ENCODE assay signal across 16 mouse cellular contexts in the genomic region with DNA sequence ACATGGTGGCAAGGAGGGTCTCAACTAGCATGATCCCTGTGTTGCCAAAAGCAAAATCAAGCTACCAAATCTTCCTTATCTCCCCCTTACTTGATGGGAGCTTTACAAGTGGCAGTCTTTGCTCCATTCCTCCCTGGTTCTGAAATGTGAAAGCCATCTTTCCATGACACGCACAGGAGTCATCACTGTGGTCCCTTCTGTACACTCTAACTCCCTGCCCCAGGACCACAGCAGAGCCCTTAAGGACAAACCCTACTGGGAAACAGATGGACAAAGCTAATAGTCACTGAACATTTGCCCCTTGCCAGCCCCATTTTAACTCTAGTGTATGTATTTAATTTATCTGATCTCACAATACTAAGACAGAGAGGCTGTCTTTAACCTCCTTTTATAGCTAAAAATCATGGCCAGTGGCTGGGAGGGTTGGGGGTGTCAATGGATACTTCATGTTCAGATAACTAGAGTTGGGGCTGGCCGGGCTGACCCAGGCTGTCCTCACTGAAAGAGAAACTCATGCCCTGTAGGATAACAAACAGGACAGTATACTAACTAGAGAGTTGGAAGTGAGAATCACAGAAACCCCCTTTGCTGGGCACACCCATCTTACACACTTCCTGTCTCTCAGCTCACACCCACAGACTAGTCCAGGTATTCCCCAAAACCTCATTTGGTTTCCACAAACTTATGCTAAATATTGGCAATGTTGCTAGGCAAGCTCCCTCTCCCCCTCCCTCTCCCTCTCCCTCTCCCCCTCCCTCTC. TPM values are rescaled to one million over a fixed set of nuclear protein-coding genes. Genes with fewer than 3 reads are reported as not detected.
DNase-seq lines count a peak whose midpoint lies in the region; ATAC-seq and TF ChIP-seq lines count a peak whose summit lies in the region.
"Had no signal": no experiment of that assay in that cellular context is flagged by ENCODE, and none has a peak within 500 bp of the region (broad histone marks: within the 10 kb centered on the region; RNA-seq: fewer than 3 reads in every experiment).

No protein-coding gene starts in this region.

- 73% methylated on average over 2 of the region's 2 CpGs for WGBS in heart, embryonic 11.5 days (ENCODE audit: insufficient replicate concordance)
- WGBS in bone marrow, adult 2 months = 90% methylated on average over 2 of the region's 2 CpGs
- 87% methylated on average over 2 of the region's 2 CpGs for WGBS in forebrain, embryonic 14.5 days
- 95% methylated on average over 2 of the region's 2 CpGs for WGBS in hindbrain, embryonic 13.5 days

- no peaks in the 10 kb centered on the region for H3K9me3 ChIP-seq in heart, embryonic 11.5 days (replicated peaks; ENCODE audit: control insufficient read depth, low read length)
- H3K9me3 ChIP-seq in forebrain, embryonic 14.5 days (replicated peaks; ENCODE audit: control insufficient read depth, low read length) = no peaks in the 10 kb centered on the region
- H3K9me3 ChIP-seq in hindbrain, embryonic 13.5 days = no peaks in the 10 kb centered on the region
- H3K9me3 ChIP-seq: embryonic facial prominence, embryonic 12.5 days; G1E; heart, embryonic 12.5 days; midbrain, embryonic 10.5 days had no signal

- H3K4me2 ChIP-seq in heart, embryonic 11.5 days = no peak overlapping the region
- H3K4me2 ChIP-seq in forebrain, embryonic 14.5 days (ENCODE audit: low read length) = no peak overlapping the region
- no peak overlapping the region for H3K4me2 ChIP-seq in hindbrain, embryonic 13.5 days
- H3K4me2 ChIP-seq: embryonic facial prominence, embryonic 12.5 days; heart, embryonic 12.5 days had no signal

- H3K27ac ChIP-seq in heart, embryonic 11.5 days (ENCODE audit: low read depth, low read length) = no peak overlapping the region
- peak overlapping the region; percentile 59; the same call in 1 of the 2 replicates for H3K27ac ChIP-seq in bone marrow, adult 2 months (ENCODE audit: control insufficient read depth, insufficient read depth, low read depth, low read length, poor library complexity)
- no peak overlapping the region for H3K27ac ChIP-seq in forebrain, embryonic 14.5 days (ENCODE audit: low read depth, low read length)
- no peak overlapping the region for H3K27ac ChIP-seq in hindbrain, embryonic 13.5 days
- H3K27ac ChIP-seq: embryonic facial prominence, embryonic 12.5 days; midbrain, embryonic 10.5 days had no signal

- no peak for TF ChIP-seq CTCF in bone marrow, adult 2 months (IDR thresholded peaks at IDR 0.05; ENCODE audit: control insufficient read depth, insufficient read depth, low read length)

- ATAC-seq in heart, embryonic 11.5 days (replicated peaks; ENCODE audit: insufficient number of reproducible peaks, low FRiP score, low TSS enrichment) = no peak
- ATAC-seq in megakaryocyte progenitor cell, adult 5-6 weeks (replicated peaks; ENCODE audit: poor library complexity) = peak; percentile 15; the same call in 1 of the 2 replicates
- ATAC-seq in forebrain, embryonic 14.5 days = no peak
- no peak for ATAC-seq in hindbrain, embryonic 13.5 days (ENCODE audit: low FRiP score)

- H3K27me3 ChIP-seq in heart, embryonic 11.5 days (ENCODE audit: control insufficient read depth, insufficient read depth, low read length) = no peaks in the 10 kb centered on the region
- no peaks in the 10 kb centered on the region for H3K27me3 ChIP-seq in forebrain, embryonic 14.5 days (replicated peaks; ENCODE audit: control insufficient read depth, insufficient read depth, low read length)
- H3K27me3 ChIP-seq in hindbrain, embryonic 13.5 days = no peaks in the 10 kb centered on the region
- H3K27me3 ChIP-seq: embryonic facial prominence, embryonic 12.5 days; heart, embryonic 12.5 days had no signal

- DNase-seq in heart, adult 11 months = peak; percentile 89
- DNase-seq in A20 (ENCODE audit: low read depth, low spot score) = peak; percentile 40
- no peak for DNase-seq in forebrain, embryonic 14.5 days (ENCODE audit: low spot score)
- DNase-seq in adrenal gland, adult (ENCODE audit: inconsistent age in 2 of 2, low spot score in 1 of 2) = no peak
- DNase-seq: adrenal gland, postnatal 25 days; gastrocnemius, postnatal 25 days; heart, postnatal 36 days; kidney, adult 9 months had no signal

- H3K36me3 ChIP-seq in heart, embryonic 11.5 days (ENCODE audit: control insufficient read depth, insufficient read depth, low read length) = no peaks in the 10 kb centered on the region
- no peaks in the 10 kb centered on the region for H3K36me3 ChIP-seq in forebrain, embryonic 14.5 days (ENCODE audit: control insufficient read depth, insufficient read depth, low read length)
- H3K36me3 ChIP-seq in hindbrain, embryonic 13.5 days = no peaks in the 10 kb centered on the region
- H3K36me3 ChIP-seq: embryonic facial prominence, embryonic 12.5 days; G1E; heart, embryonic 12.5 days; midbrain, embryonic 10.5 days had no signal

- H3K4me1 ChIP-seq in heart, embryonic 11.5 days (ENCODE audit: control insufficient read depth, insufficient read depth, low read length) = peaks cover 21% of the 10 kb centered on the region
- H3K4me1 ChIP-seq in bone marrow, adult 2 months (ENCODE audit: control insufficient read depth, insufficient read depth, low read length) = peaks cover 9% of the 10 kb centered on the region
- H3K4me1 ChIP-seq in forebrain, embryonic 14.5 days (ENCODE audit: control insufficient read depth, insufficient read depth, low read length) = no peaks in the 10 kb centered on the region
- H3K4me1 ChIP-seq in hindbrain, embryonic 13.5 days (replicated peaks) = no peaks in the 10 kb centered on the region
- H3K4me1 ChIP-seq: embryonic facial prominence, embryonic 12.5 days; midbrain, embryonic 10.5 days had no signal

- no peak for TF ChIP-seq POLR2A in bone marrow, adult 2 months (IDR thresholded peaks at IDR 0.05; ENCODE audit: borderline replicate concordance, control insufficient read depth, low read depth, low read length)

- H3K9ac ChIP-seq in heart, embryonic 11.5 days (ENCODE audit: low read depth, low read length) = no peak overlapping the region
- H3K9ac ChIP-seq in forebrain, embryonic 14.5 days (ENCODE audit: low read length) = no peak overlapping the region
- no peak overlapping the region for H3K9ac ChIP-seq in hindbrain, embryonic 13.5 days
- H3K9ac ChIP-seq: embryonic facial prominence, embryonic 12.5 days; heart, embryonic 12.5 days had no signal

- H3K4me3 ChIP-seq in heart, embryonic 11.5 days (ENCODE audit: low read depth, low read length) = no peak overlapping the region
- no peak overlapping the region for H3K4me3 ChIP-seq in bone marrow, adult 2 months (replicated peaks; ENCODE audit: control insufficient read depth, low read depth, low read length)
- no peak overlapping the region for H3K4me3 ChIP-seq in forebrain, embryonic 14.5 days (ENCODE audit: low read depth, low read length)
- H3K4me3 ChIP-seq in hindbrain, embryonic 13.5 days = no peak overlapping the region
- H3K4me3 ChIP-seq: embryonic facial prominence, embryonic 12.5 days; heart, embryonic 12.5 days; midbrain, embryonic 10.5 days had no signal

RNA-seq across cellular contexts. Expression of a gene that starts 8.6 kb away (rescaled TPM):
- 13.3 and 15.0 TPM in 2 replicates for polyA plus RNA-seq in heart, embryonic 11.5 days (2014; fragmentation: Nextera tagmentation; extraction: Ambion mirVana)
- polyA plus RNA-seq in bone marrow, adult 2 months (2011; ENCODE audit: insufficient read depth, insufficient read length, low replicate concordance, missing spikeins) = 70.1 and 95.2 TPM in 2 replicates
- total RNA-seq in megakaryocyte progenitor cell, adult 5-6 weeks (2015) = 55.5 and 56.9 TPM in 2 replicates
- total RNA-seq in megakaryocyte progenitor cell, adult 5-6 weeks (2017) = 39.0 and 59.1 TPM in 2 replicates
- polyA plus RNA-seq in forebrain, embryonic 14.5 days (2014; fragmentation: Nextera tagmentation; extraction: Ambion mirVana) = 1.7 and 2.8 TPM in 2 replicates
- polyA plus RNA-seq in hindbrain, embryonic 13.5 days (2015; fragmentation: Nextera tagmentation; extraction: Ambion mirVana) = 1.5 and 3.7 TPM in 2 replicates
- polyA plus RNA-seq: G1E had no signal

Comparison
In these comparisons a context has a peak if more than half of its experiments do, and no peak if none do; other contexts are left out.
1. DNase-seq: peak in heart, adult 11 months (single experiment) and A20 (single experiment); none in forebrain, embryonic 14.5 days (single experiment) and adrenal gland, adult (0 of 2).